Mouse (Mus musculus) brown adipose tissue, adult 24 weeks (tissue): ENCODE measurements around the gene Spock1. TPM values are rescaled to one million over a fixed set of nuclear protein-coding genes. Genes with fewer than 3 reads are reported as not detected.

ENCODE experiments used
- H3K27ac ChIP-seq: fragments of 200-500 bp; replicated peaks from 2 replicates; pipeline ENCODE4 v1.5.1; 2012; ENCODE audit warnings: low read depth, mild to moderate bottlenecking, low read length
- H3K4me1 ChIP-seq: fragments of 200-500 bp; 2 replicates; pipeline ENCODE4 v1.6.1; 2012; ENCODE audit warnings: low read length, mixed read lengths; ENCODE audit not compliant: control insufficient read depth, insufficient read depth, insufficient read length
- H3K4me3 ChIP-seq: fragments of 200-500 bp; 2 replicates; pipeline ENCODE4 v1.5.1; 2012; ENCODE audit warnings: low read depth, mild to moderate bottlenecking, low read length, moderate library complexity; ENCODE audit not compliant: insufficient read depth
- polyA plus RNA-seq: library from polyadenylated mRNA; stranded (reverse); fragments of >200 nt; gene quantifications from 2 replicates; pipeline ENCODE4 v1.2.4, GENCODE M21; 2012; ENCODE audit not compliant: missing spikeins, insufficient read depth, insufficient read length

The Spock1 gene
- polyA plus RNA-seq, 1 experiment: not detected

GRCm38 (mm10) chr13:57796951-57797692 lies 111.0 kb downstream of the Spock1 start:
- no peak overlapping the region for H3K4me3 ChIP-seq
- H3K27ac ChIP-seq: no peak overlapping the region
- H3K4me1 ChIP-seq: no peaks in the 10 kb centered on the region

GRCm38 (mm10) chr13:57793643-57794240 lies 114.4 kb downstream of the Spock1 start:
- H3K4me1 ChIP-seq: no peaks in the 10 kb centered on the region
- no peak overlapping the region for H3K27ac ChIP-seq
- no peak overlapping the region for H3K4me3 ChIP-seq

- H3K27ac ChIP-seq: no peak overlapping the region
- H3K4me1 ChIP-seq: no peaks in the 10 kb centered on the region
- H3K4me3 ChIP-seq: no peak overlapping the region
Measured at GRCm38 (mm10) chr13:57789796-57790195, 118.3 kb downstream of the Spock1 start.

GRCm38 (mm10) chr13:57788299-57788698 lies 119.8 kb downstream of the Spock1 start:
- Histone ChIP-seq H3K27ac (no peak overlapping the region), H3K4me1 (no peaks in the 10 kb centered on the region), H3K4me3 (no peak overlapping the region)

- no peak overlapping the region for H3K4me3 ChIP-seq
- H3K27ac ChIP-seq: no peak overlapping the region
- no peaks in the 10 kb centered on the region for H3K4me1 ChIP-seq
Measured at GRCm38 (mm10) chr13:57786278-57786677, 121.9 kb downstream of the Spock1 start.

- no peak overlapping the region for H3K4me3 ChIP-seq
- H3K4me1 ChIP-seq: no peaks in the 10 kb centered on the region
- no peak overlapping the region for H3K27ac ChIP-seq
Measured at GRCm38 (mm10) chr13:57782975-57783374, 125.2 kb downstream of the Spock1 start.

- H3K27ac ChIP-seq: no peak overlapping the region
- no peak overlapping the region for H3K4me3 ChIP-seq
- H3K4me1 ChIP-seq: no peaks in the 10 kb centered on the region
Measured at GRCm38 (mm10) chr13:57782107-57782561, 126.0 kb downstream of the Spock1 start.

- no peaks in the 10 kb centered on the region for H3K4me1 ChIP-seq
- H3K4me3 ChIP-seq: no peak overlapping the region
- H3K27ac ChIP-seq: no peak overlapping the region
Measured at GRCm38 (mm10) chr13:57779146-57779545, 129.0 kb downstream of the Spock1 start.

GRCm38 (mm10) chr13:57778524-57778923 lies 129.6 kb downstream of the Spock1 start:
- no peak overlapping the region for H3K27ac ChIP-seq
- no peaks in the 10 kb centered on the region for H3K4me1 ChIP-seq
- H3K4me3 ChIP-seq: no peak overlapping the region

- H3K4me3 ChIP-seq: no peak overlapping the region
- H3K4me1 ChIP-seq: no peaks in the 10 kb centered on the region
- H3K27ac ChIP-seq: no peak overlapping the region
Measured at GRCm38 (mm10) chr13:57771998-57772397, 136.1 kb downstream of the Spock1 start.

- no peak overlapping the region for H3K27ac ChIP-seq
- no peak overlapping the region for H3K4me3 ChIP-seq
- H3K4me1 ChIP-seq: no peaks in the 10 kb centered on the region
Measured at GRCm38 (mm10) chr13:57766721-57767120, 141.4 kb downstream of the Spock1 start.

GRCm38 (mm10) chr13:57761122-57761521 lies 147.0 kb downstream of the Spock1 start:
- Histone ChIP-seq H3K27ac (no peak overlapping the region), H3K4me3 (no peak overlapping the region), H3K4me1 (no peaks in the 10 kb centered on the region)

GRCm38 (mm10) chr13:57760618-57761017 lies 147.5 kb downstream of the Spock1 start:
- Histone ChIP-seq H3K27ac (no peak overlapping the region), H3K4me1 (no peaks in the 10 kb centered on the region), H3K4me3 (no peak overlapping the region)

- Histone ChIP-seq H3K4me3 (no peak overlapping the region), H3K27ac (no peak overlapping the region)
Measured at GRCm38 (mm10) chr13:57756316-57756715, 151.8 kb downstream of the Spock1 start.

GRCm38 (mm10) chr13:57750831-57751230 lies 157.3 kb downstream of the Spock1 start:
- Histone ChIP-seq H3K27ac (no peak overlapping the region), H3K4me3 (no peak overlapping the region), H3K4me1 (no peaks in the 10 kb centered on the region)

More at GRCm38 (mm10) chr13:57756316-57756715, 151.8 kb downstream of the Spock1 start:
- H3K4me1 ChIP-seq: no peaks in the 10 kb centered on the region

- no peaks in the 10 kb centered on the region for H3K4me1 ChIP-seq
- no peak overlapping the region for H3K27ac ChIP-seq
- H3K4me3 ChIP-seq: no peak overlapping the region
Measured at GRCm38 (mm10) chr13:57744667-57745066, 163.5 kb downstream of the Spock1 start.
